Mouse (Mus musculus) adrenal gland, adult 8-10 months (tissue): ENCODE measurements around the gene Sf3b3. TPM values are rescaled to one million over a fixed set of nuclear protein-coding genes. Genes with fewer than 3 reads are reported as not detected.
A peak's percentile ranks its signal among the peaks of the same experiment; 100 is the strongest.

ENCODE experiments used
- DNase-seq: peaks from one replicate; pipeline ENCODE4 v3.0.0; 2022
- total RNA-seq, 4 experiments: library from RNA; stranded (reverse); gene quantifications; 2 replicates each; pipeline ENCODE4 v1.2.4; 2022

Gene Sf3b3
- total RNA-seq, 4 experiments from 2014 or later = 68.4 to 87.8 (median 77.1) TPM

- no peak for DNase-seq
Measured at GRCm38 (mm10) chr8:110767261-110767660, 79.3 kb downstream of the Sf3b3 start.

GRCm38 (mm10) chr8:110764671-110765070, 81.9 kb downstream of the Sf3b3 start:
- no peak for DNase-seq

GRCm38 (mm10) chr8:110761988-110762387, 84.6 kb downstream of the Sf3b3 start:
- DNase-seq = no peak

GRCm38 (mm10) chr8:110761185-110761584, 85.4 kb downstream of the Sf3b3 start:
- peak; percentile 40 for DNase-seq

- DNase-seq = no peak
Measured at GRCm38 (mm10) chr8:110760280-110760940, 86.2 kb downstream of the Sf3b3 start.

Other genes starting within 250 kb of the Sf3b3 start
- 10 to 100 TPM; 30.9 to 34.8 (median 33.2) TPM for gene Vac14, start 228.2 kb downstream of the Sf3b3 start, total RNA-seq
- gene Mtss1l, start 125.3 kb downstream of the Sf3b3 start, total RNA-seq = 10 to 100 TPM; 19.5 to 28.8 (median 25.1) TPM
- 100 to 1,000 TPM in 1 of 4 experiments, 10 to 100 TPM in 3; 51.6 to 101 (median 76.5) TPM for gene Il34, start 40.9 kb downstream of the Sf3b3 start, total RNA-seq
- 100 to 1,000 TPM in 1 of 4 experiments, 10 to 100 TPM in 3; 76.3 to 100 (median 88.2) TPM for gene Cog4, start 187 bp downstream of the Sf3b3 start, total RNA-seq
- gene Fuk, start 55.7 kb upstream of the Sf3b3 start, total RNA-seq = 10 to 100 TPM; 11.1 to 19.0 (median 15.8) TPM
- gene St3gal2, start 73.1 kb upstream of the Sf3b3 start, total RNA-seq = 10 to 100 TPM; 19.1 to 41.1 (median 27.7) TPM
- gene Ddx19a, start 151.0 kb upstream of the Sf3b3 start, total RNA-seq = 10 to 100 TPM; 38.7 to 52.2 (median 44.5) TPM
- gene Ddx19b, start 185.0 kb upstream of the Sf3b3 start, total RNA-seq = 10 to 100 TPM; 10.1 to 14.3 (median 12.9) TPM
- gene Aars, start 186.4 kb upstream of the Sf3b3 start, total RNA-seq = 100 to 1,000 TPM in 3 of 4 experiments, 10 to 100 TPM in 1; 97.1 to 142 (median 126) TPM
- not detected for gene Exosc6, start 209.6 kb upstream of the Sf3b3 start, total RNA-seq
- gene Clec18a, start 245.6 kb upstream of the Sf3b3 start, total RNA-seq = not detected
- 10 to 100 TPM; 36.7 to 47.4 (median 43.6) TPM for gene Pdpr, start 247.8 kb upstream of the Sf3b3 start, total RNA-seq